Mouse (Mus musculus) central nervous system, embryonic 11.5 days (tissue): ENCODE measurements around the gene Qrsl1. TPM values are rescaled to one million over a fixed set of nuclear protein-coding genes. Genes with fewer than 3 reads are reported as not detected.

ENCODE experiments used
- polyA plus RNA-seq: library from polyadenylated mRNA; depleted of rRNA; stranded (reverse); fragments of >200 nt; gene quantifications from 2 replicates; pipeline ENCODE4 v1.2.3, GENCODE M21; 2012; rRNA removed

Qrsl1 gene
- polyA plus RNA-seq, result 29.4 TPM in 2 replicates

DNA sequence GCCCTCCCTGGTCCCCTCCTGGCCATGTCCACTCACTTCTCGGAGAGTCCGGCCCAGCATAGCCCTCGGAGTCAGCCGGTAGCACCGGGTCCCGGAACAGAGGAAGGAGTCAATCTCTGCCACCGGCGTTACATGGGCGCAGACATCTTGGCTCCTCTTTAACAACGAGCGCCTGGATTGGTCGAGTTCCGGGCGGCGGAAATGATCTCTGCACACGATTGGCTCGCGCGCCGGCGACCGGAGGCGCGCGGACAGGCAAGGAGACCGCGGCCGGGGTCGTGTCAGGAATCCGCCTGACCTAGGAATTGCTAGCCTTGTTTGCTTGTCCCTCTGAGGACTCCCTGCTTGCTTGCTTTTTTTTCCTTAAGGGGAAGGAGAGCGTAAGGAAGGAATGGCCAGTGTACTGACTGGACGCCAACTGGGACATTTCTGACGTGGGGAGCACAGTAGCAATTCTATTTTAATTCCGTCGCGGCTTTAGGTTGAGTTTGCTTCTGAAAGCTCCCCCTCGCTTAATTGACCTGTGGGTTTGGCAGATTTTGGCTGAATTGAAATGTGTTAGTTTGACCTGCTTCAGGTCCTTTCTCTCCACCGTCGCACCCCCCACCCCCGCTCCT is at the start of gene Qrsl1, which contains the start of gene Rtn4ip1:
Qrsl1 (minus strand) TSS at position 168 of the 617 bp plus-strand sequence.
Rtn4ip1 (plus strand) TSS at position 230 of the 617 bp plus-strand sequence.

Other genes starting within 250 kb of the Qrsl1 start
- 10.7 and 11.1 TPM in 2 replicates for gene Rtn4ip1, start 62 bp upstream of the Qrsl1 start, polyA plus RNA-seq
- gene Crybg1, start 247.1 kb upstream of the Qrsl1 start, polyA plus RNA-seq, result 0.16 and 0.35 TPM in 2 replicates